Mouse (Mus musculus) CH12.LX (cell line): ENCODE data around the gene Gm47996. TPM values are rescaled to one million over a fixed set of nuclear protein-coding genes. Genes with fewer than 3 reads are reported as not detected.

Experiments
- DNase-seq: peaks from one replicate; pipeline ENCODE4 v3.0.0-alpha.2; 2013; ENCODE audit errors: extremely low read depth
- H3K27ac ChIP-seq: 2 replicates; pipeline ENCODE4 v1.5.1; 2012; ENCODE audit warnings: low read depth, mild to moderate bottlenecking, control low read depth, moderate library complexity; ENCODE audit not compliant: insufficient read depth
- H3K27me3 ChIP-seq: replicated peaks from 2 replicates; pipeline ENCODE3; 2012; ENCODE audit warnings: inconsistent platforms
- H3K36me3 ChIP-seq, 2 experiments: replicated peaks in 1 of 2; 2 replicates each; pipeline versions ENCODE3 to v1.6.1; 2012; ENCODE audit warnings: inconsistent platforms in 1 of 2, low read length in 1 of 2, mild to moderate bottlenecking in 1 of 2, mixed read lengths in 1 of 2, moderate library complexity in 1 of 2; ENCODE audit not compliant: control insufficient read depth in 1 of 2, insufficient read depth in 1 of 2
- H3K4me1 ChIP-seq, 2 experiments: 2 replicates each; pipeline ENCODE4 v1.6.1; 2012; ENCODE audit warnings: inconsistent platforms in 1 of 2, moderate library complexity in 1 of 2; ENCODE audit not compliant: insufficient read depth in 2 of 2, control insufficient read depth in 1 of 2
- H3K4me2 ChIP-seq: 2 replicates; pipeline ENCODE4 v1.6.1; 2012; ENCODE audit warnings: low read depth, mild to moderate bottlenecking, control low read depth; ENCODE audit not compliant: poor library complexity, insufficient read depth, severe bottlenecking
- H3K4me3 ChIP-seq, 3 experiments: fragments of 150-350 bp in 1 of 3; sonication (generic) in 1 of 3; replicated peaks in 1 of 3; 2 replicates each; pipeline versions ENCODE3 to v1.5.1; 2011 to 2012; ENCODE audit warnings: low read depth in 2 of 3, low read length in 2 of 3, mild to moderate bottlenecking in 2 of 3, moderate library complexity in 2 of 3, control low read depth in 1 of 3, improper control_type of control experiment in 1 of 3, inconsistent platforms in 1 of 3, mixed read lengths in 1 of 3; ENCODE audit not compliant: poor library complexity in 1 of 3
- H3K79me2 ChIP-seq: replicated peaks from 2 replicates; pipeline ENCODE4 v1.6.1; 2012; ENCODE audit warnings: mild to moderate bottlenecking, moderate library complexity; ENCODE audit not compliant: control insufficient read depth, poor library complexity, insufficient read depth, severe bottlenecking; ENCODE audit errors: extremely low read depth
- H3K9ac ChIP-seq: 2 replicates; pipeline ENCODE4 v1.6.1; 2012; ENCODE audit warnings: low read depth, mild to moderate bottlenecking, control low read depth, moderate library complexity; ENCODE audit not compliant: insufficient read depth
- H3K9me3 ChIP-seq: replicated peaks from 2 replicates; pipeline ENCODE3; 2012; ENCODE audit warnings: low read length, inconsistent platforms, mixed read lengths
- BHLHE40 ChIP-seq: IDR thresholded peaks from 2 replicates; pipeline ENCODE4 v1.6.1; 2011; ENCODE audit warnings: mild to moderate bottlenecking, low read depth, low read length, improper control_type of control experiment
- CHD1 ChIP-seq: IDR thresholded peaks from 2 replicates; pipeline ENCODE4 v1.6.1; 2012; ENCODE audit warnings: low read depth, low read length, improper control_type of control experiment, inconsistent platforms
- CHD2 ChIP-seq: IDR thresholded peaks from 2 replicates; pipeline ENCODE4 v1.6.1; 2011; ENCODE audit warnings: low read length, improper control_type of control experiment
- CTCF ChIP-seq, 2 experiments: IDR thresholded peaks in 1 of 2; conservative IDR thresholded peaks in 1 of 2; 2 replicates each; pipeline ENCODE4 v1.5.1; 2011 to 2012; ENCODE audit warnings: low read depth in 2 of 2, low read length in 2 of 2, improper control_type of control experiment in 1 of 2, inconsistent platforms in 1 of 2, mild to moderate bottlenecking in 1 of 2, moderate library complexity in 1 of 2
- E2F4 ChIP-seq: IDR thresholded peaks from 2 replicates; pipeline ENCODE4 v1.6.1; 2011; ENCODE audit warnings: low read depth, low read length, improper control_type of control experiment; ENCODE audit not compliant: insufficient replicate concordance
- ELF1 ChIP-seq: IDR thresholded peaks from 2 replicates; pipeline ENCODE4 v1.6.1; 2014; ENCODE audit warnings: low read depth, mild to moderate bottlenecking, inconsistent platforms, low read length, improper control_type of control experiment
- EP300 ChIP-seq: IDR thresholded peaks from 2 replicates; pipeline ENCODE4 v1.6.1; 2011; ENCODE audit warnings: low read length, improper control_type of control experiment
- HCFC1 ChIP-seq: IDR thresholded peaks from 2 replicates; pipeline ENCODE4 v1.6.1; 2012; ENCODE audit warnings: low read depth, mild to moderate bottlenecking, inconsistent platforms, low read length, improper control_type of control experiment
- JUN ChIP-seq: IDR thresholded peaks from 2 replicates; pipeline ENCODE4 v1.6.1; 2011; ENCODE audit warnings: low read depth, mild to moderate bottlenecking, low read length, improper control_type of control experiment, moderate library complexity; ENCODE audit not compliant: insufficient read depth
- JUND ChIP-seq: conservative IDR thresholded peaks from 2 replicates; pipeline ENCODE4 v1.6.1; 2011; ENCODE audit warnings: low read depth, low read length, improper control_type of control experiment
- KAT2A ChIP-seq: IDR thresholded peaks from 2 replicates; pipeline ENCODE4 v1.6.1; 2012; ENCODE audit warnings: low read length, improper control_type of control experiment, inconsistent platforms; ENCODE audit not compliant: insufficient replicate concordance
- MAFK ChIP-seq: IDR thresholded peaks from 2 replicates; pipeline ENCODE4 v1.6.1; 2011; ENCODE audit warnings: low read length, improper control_type of control experiment; ENCODE audit not compliant: insufficient replicate concordance
- MAX ChIP-seq: IDR thresholded peaks from 2 replicates; pipeline ENCODE4 v1.6.1; 2011; ENCODE audit warnings: low read length, improper control_type of control experiment
- MAZ ChIP-seq: IDR thresholded peaks from 2 replicates; pipeline ENCODE4 v1.6.1; 2012; ENCODE audit warnings: low read depth, mild to moderate bottlenecking, inconsistent platforms, low read length, improper control_type of control experiment, moderate library complexity
- MYC ChIP-seq: IDR thresholded peaks from 2 replicates; pipeline ENCODE4 v1.6.1; 2011; ENCODE audit warnings: low read depth, mild to moderate bottlenecking, improper control_type of control experiment, low read length
- NELFE ChIP-seq: IDR thresholded peaks from 2 replicates; pipeline ENCODE4 v1.6.1; 2011; ENCODE audit warnings: low read depth, low read length, improper control_type of control experiment
- POLR2A ChIP-seq: IDR thresholded peaks from 2 replicates; pipeline ENCODE4 v1.6.1; 2011; ENCODE audit warnings: low read depth, mild to moderate bottlenecking, improper control_type of control experiment, low read length
- POLR2AphosphoS2 ChIP-seq: IDR thresholded peaks from 2 replicates; pipeline ENCODE4 v1.6.1; 2011; ENCODE audit warnings: low read depth, low read length, improper control_type of control experiment
- RAD21 ChIP-seq: IDR thresholded peaks from 2 replicates; pipeline ENCODE4 v1.6.1; 2011; ENCODE audit warnings: low read depth, mild to moderate bottlenecking, low read length, improper control_type of control experiment, moderate library complexity
- RCOR1 ChIP-seq: conservative IDR thresholded peaks from 2 replicates; pipeline ENCODE4 v1.6.1; 2012; ENCODE audit warnings: low read depth, mild to moderate bottlenecking, inconsistent platforms, low read length, improper control_type of control experiment
- SMC3 ChIP-seq: IDR thresholded peaks from 2 replicates; pipeline ENCODE4 v1.6.1; 2011; ENCODE audit warnings: low read depth, low read length, improper control_type of control experiment
- TBP ChIP-seq: conservative IDR thresholded peaks from 2 replicates; pipeline ENCODE4 v1.6.1; 2011; ENCODE audit warnings: low read depth, low read length, improper control_type of control experiment
- USF2 ChIP-seq: conservative IDR thresholded peaks from 2 replicates; pipeline ENCODE4 v1.6.1; 2011; ENCODE audit warnings: low read depth, low read length, improper control_type of control experiment
- ZC3H11A ChIP-seq: IDR thresholded peaks from 2 replicates; pipeline ENCODE4 v1.6.1; 2012; ENCODE audit warnings: low read depth, mild to moderate bottlenecking, inconsistent platforms, low read length, improper control_type of control experiment
- ZKSCAN1 ChIP-seq: IDR thresholded peaks from 2 replicates; pipeline ENCODE4 v1.6.1; 2012; ENCODE audit warnings: low read depth, inconsistent platforms, low read length, improper control_type of control experiment, borderline replicate concordance
- ZMIZ1 ChIP-seq: IDR thresholded peaks from 2 replicates; pipeline ENCODE4 v1.6.1; 2012; ENCODE audit warnings: low read depth, mild to moderate bottlenecking, inconsistent platforms, low read length, improper control_type of control experiment
- dilution Hi-C: fragments of 300-500 bp; cut with MboI; formaldehyde crosslinking; loops from 2 replicates; pipeline ENCODE4 v1.14.3; 2020; ENCODE audit warnings: low sequenced_read_pairs; ENCODE audit not compliant: extremely low pct_unique_long_range_greater_than_20kb, extremely low pct_ligation_motif_present
- in situ Hi-C: fragments of 300-500 bp; cut with MboI; formaldehyde crosslinking; loops from 3 replicates; pipeline ENCODE4 v1.14.3; 2019; ENCODE audit warnings: low sequenced_read_pairs, low pct_ligation_motif_present, low pct_unique_long_range_greater_than_20kb, mixed read lengths
- polyA plus RNA-seq: library from polyadenylated mRNA; unstranded; fragments of >175 nt; gene quantifications from 2 replicates; pipeline ENCODE4 v1.2.1, GENCODE M21; 2012; ENCODE audit warnings: low read depth; ENCODE audit not compliant: insufficient read length
- total RNA-seq, 2 experiments: library from RNA; depleted of rRNA; stranded (reverse); fragments of 300-350 nt in 1 of 2; fragments of >200 nt in 1 of 2; gene quantifications; 2 replicates each; pipeline ENCODE4 v1.2.3; 2012 to 2014

Gene Gm47996
- total and polyA plus RNA-seq, 3 experiments: not detected

- peak; percentile 29; the same call in 1 of the 2 replicates for TF ChIP-seq SMC3
- TF ChIP-seq MAFK: peak; percentile 63; the same call in 1 of the 2 replicates
- TF ChIP-seq MYC: peak; percentile 88
- TF ChIP-seq POLR2A: peak; percentile 61
- TF ChIP-seq MAZ: peak; percentile 89
- peak; percentile 97 for TF ChIP-seq USF2
- TF ChIP-seq CHD2: peak; percentile 85
- no peak for TF ChIP-seq ZKSCAN1
- peak; percentile 85 for TF ChIP-seq JUN
- no peak for TF ChIP-seq ZC3H11A
- TF ChIP-seq POLR2AphosphoS2: no peak
- TF ChIP-seq HCFC1: peak; percentile 53
- TF ChIP-seq ELF1: peak; percentile 74
- peak; percentile 99 for TF ChIP-seq BHLHE40
- peak; percentile 30 for TF ChIP-seq RAD21
- TF ChIP-seq JUND: peak; percentile 90
- TF ChIP-seq KAT2A: no peak
- TF ChIP-seq RCOR1: peak; percentile 93
- TF ChIP-seq ZMIZ1: no peak
- TF ChIP-seq CHD1: no peak; the same call in 1 of the 2 replicates
- no peak; the same call in 1 of the 2 replicates for TF ChIP-seq TBP
- peak; percentile 94 for TF ChIP-seq MAX
- peak; percentile 29; the same call in 1 of the 2 replicates for TF ChIP-seq E2F4
These were observed 40.7 kb downstream of the Gm47996 start (continued) for GRCm38 (mm10) chr1:151250529-151251193.

GRCm38 (mm10) chr1:151251194-151252010 lies 41.5 kb downstream of the Gm47996 start:
- Histone ChIP-seq H3K79me2 (no peaks in the 10 kb centered on the region), H3K9me3 (no peaks in the 10 kb centered on the region), H3K36me3 (no peaks in the 10 kb centered on the region), H3K9ac (peak overlapping the region; percentile 47), H3K4me1 (peaks cover 3 to 43% of the 10 kb centered on the region in 2 experiments; a peak in 2 of 4 replicates), H3K27me3 (no peaks in the 10 kb centered on the region), H3K4me3 (peak overlapping the region in 2 of 3 experiments; percentile 12 to 20), H3K4me2 (peak overlapping the region; percentile 18), H3K27ac (peak overlapping the region; percentile 84)
- DNase-seq: no peak
- in situ Hi-C loops (loop anchor here (5.0 to 10.0 kb wide), 2 partner anchors 91 to 147 kb away; partner anchors contain the start of gene Ivns1abp), dilution Hi-C loops (no loop called here)
- no peak for TF ChIP-seq RCOR1
- 0 out of 2 replicates have a peak, but pooled peaks have one; percentile 2 for TF ChIP-seq NELFE
- peak; percentile 93 for TF ChIP-seq CHD1
- 0 out of 2 replicates have a peak, but pooled peaks have one; percentile 1 for TF ChIP-seq MAZ
- 0 out of 2 replicates have a peak, but pooled peaks have one; percentile 2 for TF ChIP-seq MYC
- no peak for TF ChIP-seq EP300
- no peak for TF ChIP-seq CTCF (conservative IDR thresholded peaks at IDR 0.05 in 1 of 2, IDR thresholded peaks at IDR 0.05 in 1 of 2; ENCODE audit: low read depth in 2 of 2, low read length in 2 of 2)
- no peak for TF ChIP-seq ELF1
